Mouse (Mus musculus): ENCODE data around the gene Tmsb4x. TPM values are rescaled to one million over a fixed set of nuclear protein-coding genes. Genes with fewer than 3 reads are reported as not detected.

Gene Tmsb4x
- polyA plus RNA-seq, 1 experiment, result 60.8 TPM

DNA sequence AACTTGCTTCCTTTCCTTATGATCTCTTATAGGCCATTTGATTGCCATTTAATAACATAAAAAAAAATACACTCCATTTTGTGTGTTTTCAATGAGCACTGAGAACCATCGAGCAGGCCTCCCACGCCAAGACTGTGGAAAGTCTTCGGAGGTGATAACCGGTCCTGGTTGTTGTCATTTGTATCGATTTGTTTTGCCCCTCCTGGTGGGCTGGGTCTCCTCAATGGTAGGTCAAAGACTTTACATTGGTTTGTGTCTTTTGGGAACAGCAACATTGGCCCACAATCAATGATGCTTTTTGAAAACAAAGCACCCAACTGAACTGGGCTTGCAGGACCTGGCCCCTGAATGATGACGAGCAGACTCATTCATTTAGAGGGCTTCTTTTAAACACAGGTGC is 18.6 kb upstream of the Tmsb4x start:
- H3K27ac ChIP-seq (ENCODE audit: control insufficient read depth, insufficient read depth, low read depth, low read length), result no peak overlapping the region
- TF ChIP-seq CTCF (IDR thresholded peaks at IDR 0.05; ENCODE audit: control insufficient read depth, insufficient read depth, insufficient replicate concordance, low read depth, low read length) (no peak), POLR2A (IDR thresholded peaks at IDR 0.05; ENCODE audit: control insufficient read depth, low read depth, low read length) (no peak)
- H3K27me3 ChIP-seq (ENCODE audit: control insufficient read depth, insufficient read depth, low read length), result no peaks in the 10 kb centered on the region

DNA sequence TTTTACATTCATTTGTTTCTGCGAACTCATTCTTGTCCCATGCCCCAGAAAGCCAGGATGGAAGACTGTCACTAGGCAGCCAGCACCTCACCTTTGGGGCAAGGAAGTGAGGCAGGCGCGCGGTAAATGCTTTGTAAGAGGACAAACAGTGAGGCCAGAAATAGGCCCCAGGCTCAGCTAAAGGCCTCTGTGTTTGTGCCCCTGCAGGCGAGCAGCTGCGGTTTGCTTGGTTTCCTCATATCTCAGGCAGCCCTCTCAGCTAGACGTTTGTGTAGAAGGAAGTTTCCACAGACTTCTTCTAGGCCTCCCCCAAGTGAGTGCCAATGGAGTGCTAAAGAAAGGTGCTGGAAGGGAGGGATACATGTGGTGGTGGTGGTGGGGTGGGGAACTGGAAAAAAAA is 18.0 kb upstream of the Tmsb4x start:
- TF ChIP-seq POLR2A (IDR thresholded peaks at IDR 0.05; ENCODE audit: control insufficient read depth, low read depth, low read length), result no peak
- TF ChIP-seq CTCF (IDR thresholded peaks at IDR 0.05; ENCODE audit: control insufficient read depth, insufficient read depth, insufficient replicate concordance, low read depth, low read length), result no peak
- Histone ChIP-seq H3K27ac (ENCODE audit: control insufficient read depth, insufficient read depth, low read depth, low read length) (peak overlapping the region; percentile 13; the same call in 1 of the 2 replicates), H3K4me3 (ENCODE audit: control insufficient read depth, low read depth, low read length) (peak overlapping the region; percentile 21), H3K27me3 (ENCODE audit: control insufficient read depth, insufficient read depth, low read length) (no peaks in the 10 kb centered on the region), H3K36me3 (ENCODE audit: control insufficient read depth, insufficient read depth, low read length) (no peaks in the 10 kb centered on the region), H3K4me1 (ENCODE audit: control insufficient read depth, insufficient read depth, low read length) (peaks cover 2% of the 10 kb centered on the region)

More for the DNA sequence above, 18.6 kb upstream of the Tmsb4x start:
- no peak overlapping the region for H3K4me3 ChIP-seq (ENCODE audit: control insufficient read depth, low read depth, low read length)
- peaks cover 2% of the 10 kb centered on the region for H3K4me1 ChIP-seq (ENCODE audit: control insufficient read depth, insufficient read depth, low read length)
- no peaks in the 10 kb centered on the region for H3K36me3 ChIP-seq (ENCODE audit: control insufficient read depth, insufficient read depth, low read length)

DNA sequence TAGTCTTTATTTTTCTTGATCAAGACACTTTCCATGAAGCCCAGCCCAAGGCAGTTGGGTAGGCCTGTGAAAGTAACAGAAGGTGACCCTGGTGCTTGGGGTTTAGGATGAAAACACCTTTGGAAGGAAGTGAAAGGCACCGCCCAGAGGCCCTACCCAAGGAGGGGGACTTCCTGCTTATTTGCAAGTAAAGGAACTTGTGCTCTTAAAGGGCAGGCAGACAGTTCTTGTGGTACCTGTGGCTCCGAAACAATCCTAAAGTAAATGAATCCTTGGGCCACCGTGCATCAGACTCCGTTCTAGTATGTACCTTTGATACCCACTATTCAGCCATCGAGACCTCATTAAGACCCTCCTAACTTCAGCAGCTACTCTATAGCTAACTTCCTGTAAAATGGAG is 17.5 kb upstream of the Tmsb4x start:
- no peak overlapping the region for H3K4me3 ChIP-seq (ENCODE audit: control insufficient read depth, low read depth, low read length)
- peaks cover 2% of the 10 kb centered on the region for H3K4me1 ChIP-seq (ENCODE audit: control insufficient read depth, insufficient read depth, low read length)
- no peaks in the 10 kb centered on the region for H3K27me3 ChIP-seq (ENCODE audit: control insufficient read depth, insufficient read depth, low read length)
- H3K36me3 ChIP-seq (ENCODE audit: control insufficient read depth, insufficient read depth, low read length), result no peaks in the 10 kb centered on the region
- TF ChIP-seq POLR2A (IDR thresholded peaks at IDR 0.05; ENCODE audit: control insufficient read depth, low read depth, low read length), result no peak
- no peak for TF ChIP-seq CTCF (IDR thresholded peaks at IDR 0.05; ENCODE audit: control insufficient read depth, insufficient read depth, insufficient replicate concordance, low read depth, low read length)
- H3K27ac ChIP-seq (ENCODE audit: control insufficient read depth, insufficient read depth, low read depth, low read length), result no peak overlapping the region

DNA sequence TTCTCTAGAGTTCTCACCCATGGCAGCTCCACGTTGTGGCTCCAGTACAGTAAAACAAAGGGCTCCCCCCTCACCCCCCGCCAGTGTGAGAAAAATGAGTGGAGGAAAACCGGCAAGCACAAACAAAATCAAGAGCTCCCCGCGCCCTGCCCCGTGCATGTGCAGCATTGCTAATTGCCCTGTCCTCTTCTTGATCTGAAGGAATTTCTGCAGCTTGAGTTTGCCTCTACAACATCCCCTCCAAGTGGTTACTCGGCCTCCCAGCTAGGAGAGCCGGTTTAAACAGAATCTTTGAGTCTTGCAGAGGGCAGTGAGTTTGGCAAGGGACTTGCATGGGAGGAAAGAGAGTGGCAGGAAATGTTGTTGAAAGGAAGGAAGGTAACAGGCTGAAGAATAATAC is 3.6 kb upstream of the Tmsb4x start:
- TF ChIP-seq POLR2A (IDR thresholded peaks at IDR 0.05; ENCODE audit: control insufficient read depth, low read depth, low read length), result no peak
- no peak for TF ChIP-seq CTCF (IDR thresholded peaks at IDR 0.05; ENCODE audit: control insufficient read depth, insufficient read depth, insufficient replicate concordance, low read depth, low read length)
- H3K27me3 ChIP-seq (ENCODE audit: control insufficient read depth, insufficient read depth, low read length), result no peaks in the 10 kb centered on the region
- H3K27ac ChIP-seq (ENCODE audit: control insufficient read depth, insufficient read depth, low read depth, low read length), result no peak overlapping the region
- H3K36me3 ChIP-seq (ENCODE audit: control insufficient read depth, insufficient read depth, low read length), result no peaks in the 10 kb centered on the region
- no peak overlapping the region for H3K4me3 ChIP-seq (ENCODE audit: control insufficient read depth, low read depth, low read length)
- H3K4me1 ChIP-seq (ENCODE audit: control insufficient read depth, insufficient read depth, low read length), result peaks cover 3% of the 10 kb centered on the region; the same call in 1 of the 2 replicates

DNA sequence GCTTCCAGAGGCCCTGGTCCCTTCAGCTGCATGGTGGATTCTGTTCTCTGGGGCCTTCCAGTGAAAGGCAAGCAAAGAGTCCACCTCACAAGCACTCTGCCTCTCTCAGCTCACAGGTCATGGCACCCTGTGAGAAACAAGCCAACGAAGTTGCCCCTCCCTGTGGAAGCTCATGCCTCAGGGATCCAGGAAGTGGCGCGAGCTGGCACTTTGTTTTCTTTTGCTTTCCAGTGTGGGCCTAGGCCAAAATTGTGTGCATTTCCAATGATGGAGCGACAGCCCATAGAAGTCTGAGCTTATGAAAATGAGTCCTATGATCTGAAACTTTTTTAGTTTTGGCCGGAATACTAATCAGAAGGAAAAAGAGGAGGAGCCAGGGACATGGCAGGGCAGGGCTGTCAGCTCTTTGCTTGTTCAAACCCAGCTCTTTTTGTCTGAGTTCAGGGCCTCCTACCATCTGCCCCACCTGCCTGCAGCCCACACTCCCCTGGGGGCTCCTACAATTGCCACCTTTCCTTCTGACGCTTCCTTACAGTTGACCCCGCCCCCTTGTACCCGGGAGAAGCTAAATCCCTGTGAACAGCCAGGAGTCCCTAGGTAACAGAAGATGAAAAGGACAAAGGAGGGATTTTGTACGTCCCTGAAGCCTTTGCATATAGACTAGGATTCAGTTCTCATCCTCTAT is 2.9 kb upstream of the Tmsb4x start:
- H3K27me3 ChIP-seq (ENCODE audit: control insufficient read depth, insufficient read depth, low read length), result no peaks in the 10 kb centered on the region

DNA sequence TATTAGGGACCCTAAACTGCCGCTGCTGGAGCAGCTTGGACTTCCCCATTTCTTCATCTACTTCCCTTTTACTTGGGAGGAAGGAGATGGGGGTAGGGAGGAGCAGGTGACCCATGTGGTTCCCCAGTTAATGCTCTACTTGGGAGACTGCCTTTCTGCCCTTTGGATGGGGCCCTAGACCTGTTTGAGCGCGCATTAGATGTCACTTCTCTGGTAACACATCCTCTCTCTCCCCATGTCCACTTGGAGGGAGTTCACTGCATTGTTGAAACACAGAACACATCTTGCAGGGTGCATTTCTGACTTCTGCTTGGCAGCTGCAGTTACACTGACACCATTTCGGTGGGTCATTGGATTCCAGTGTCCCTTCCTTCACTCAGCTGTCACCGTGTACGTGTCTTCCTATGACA is 1.2 kb upstream of the Tmsb4x start:
- H3K27ac ChIP-seq (ENCODE audit: control insufficient read depth, insufficient read depth, low read depth, low read length), result peak overlapping the region; percentile 78
- no peaks in the 10 kb centered on the region for H3K36me3 ChIP-seq (ENCODE audit: control insufficient read depth, insufficient read depth, low read length)
- H3K27me3 ChIP-seq (ENCODE audit: control insufficient read depth, insufficient read depth, low read length), result no peaks in the 10 kb centered on the region
- peaks cover 3% of the 10 kb centered on the region; the same call in 1 of the 2 replicates for H3K4me1 ChIP-seq (ENCODE audit: control insufficient read depth, insufficient read depth, low read length)
- no peak for TF ChIP-seq CTCF (IDR thresholded peaks at IDR 0.05; ENCODE audit: control insufficient read depth, insufficient read depth, insufficient replicate concordance, low read depth, low read length)
- TF ChIP-seq POLR2A (IDR thresholded peaks at IDR 0.05; ENCODE audit: control insufficient read depth, low read depth, low read length), result no peak
- H3K4me3 ChIP-seq (ENCODE audit: control insufficient read depth, low read depth, low read length), result peak overlapping the region; percentile 25

More for the DNA sequence above, 2.9 kb upstream of the Tmsb4x start:
- no peak for TF ChIP-seq POLR2A (IDR thresholded peaks at IDR 0.05; ENCODE audit: control insufficient read depth, low read depth, low read length)
- TF ChIP-seq CTCF (IDR thresholded peaks at IDR 0.05; ENCODE audit: control insufficient read depth, insufficient read depth, insufficient replicate concordance, low read depth, low read length), result no peak
- Histone ChIP-seq H3K4me3 (ENCODE audit: control insufficient read depth, low read depth, low read length) (no peak overlapping the region), H3K27ac (ENCODE audit: control insufficient read depth, insufficient read depth, low read depth, low read length) (no peak overlapping the region), H3K4me1 (ENCODE audit: control insufficient read depth, insufficient read depth, low read length) (peaks cover 3% of the 10 kb centered on the region; the same call in 1 of the 2 replicates), H3K36me3 (ENCODE audit: control insufficient read depth, insufficient read depth, low read length) (no peaks in the 10 kb centered on the region)

DNA sequence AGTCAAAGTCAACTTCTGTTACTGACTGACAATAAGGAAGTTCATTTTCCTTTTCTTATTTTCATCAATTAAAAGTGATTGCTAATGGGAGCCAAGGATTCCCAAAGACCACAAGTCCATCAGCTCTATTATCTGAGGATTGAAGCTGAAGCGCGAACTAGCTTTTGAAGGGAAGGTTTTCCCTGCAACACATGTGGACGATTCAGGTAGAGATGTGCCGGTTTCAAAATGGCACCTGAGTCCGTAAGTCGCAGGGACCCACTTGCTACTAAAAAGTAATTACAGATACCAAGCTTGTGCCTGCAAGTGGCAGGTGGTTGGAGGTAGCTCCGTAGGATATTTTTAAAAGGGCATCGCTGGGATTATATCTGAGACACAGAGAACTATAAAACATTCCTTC is 713 bp upstream of the Tmsb4x start:
- H3K4me3 ChIP-seq (ENCODE audit: control insufficient read depth, low read depth, low read length), result peak overlapping the region; percentile 48
- H3K27me3 ChIP-seq (ENCODE audit: control insufficient read depth, insufficient read depth, low read length), result no peaks in the 10 kb centered on the region
- TF ChIP-seq CTCF (IDR thresholded peaks at IDR 0.05; ENCODE audit: control insufficient read depth, insufficient read depth, insufficient replicate concordance, low read depth, low read length) (no peak), POLR2A (IDR thresholded peaks at IDR 0.05; ENCODE audit: control insufficient read depth, low read depth, low read length) (no peak)
- peaks cover 3% of the 10 kb centered on the region; the same call in 1 of the 2 replicates for H3K4me1 ChIP-seq (ENCODE audit: control insufficient read depth, insufficient read depth, low read length)
- H3K36me3 ChIP-seq (ENCODE audit: control insufficient read depth, insufficient read depth, low read length), result no peaks in the 10 kb centered on the region
- peak overlapping the region; percentile 32 for H3K27ac ChIP-seq (ENCODE audit: control insufficient read depth, insufficient read depth, low read depth, low read length)

Measured in testis, adult 2 months (tissue).